Mouse (Mus musculus) cerebellum, adult 2 months (tissue): Measurements from ENCODE around the gene Gm11564.
"Not testable (repeated sequence)": the region's sequence is repeated elsewhere in the genome, so short reads cannot be mapped to it uniquely, and the experiment has no call there.

Source experiments
- CTCF ChIP-seq: fragments of 200-500 bp; IDR thresholded peaks from 2 replicates; pipeline ENCODE4 v1.5.1; 2011; ENCODE audit warnings: low read depth, mild to moderate bottlenecking, control low read depth, low read length, moderate library complexity, borderline replicate concordance; ENCODE audit not compliant: insufficient read depth
- POLR2A ChIP-seq: fragments of 200-500 bp; IDR thresholded peaks from 2 replicates; pipeline ENCODE4 v1.6.1; 2011; ENCODE audit warnings: low read length, control low read depth, borderline replicate concordance; ENCODE audit not compliant: insufficient read depth

DNA sequence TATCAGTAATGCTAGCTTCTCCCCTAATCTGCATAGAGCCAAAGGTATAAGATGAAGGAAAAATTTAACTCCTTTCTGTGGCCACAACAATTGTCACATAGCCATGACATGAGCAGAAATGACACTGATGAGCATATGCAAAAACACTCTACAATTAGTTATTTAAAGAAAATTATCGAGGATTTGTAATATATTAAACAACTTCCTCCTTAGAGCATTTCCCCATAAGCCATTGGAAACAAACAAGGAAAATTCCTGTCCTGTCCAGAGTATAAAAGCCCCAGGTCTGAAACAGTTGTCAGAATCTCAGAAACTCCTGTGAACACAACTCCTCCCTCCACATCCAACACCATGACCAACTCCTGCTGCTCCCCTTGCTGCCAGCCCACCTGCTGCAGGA lies 48.7 kb upstream of the Gm11564 start, which contains the start of gene Gm11559:
- TF ChIP-seq POLR2A, CTCF: not testable (repeated sequence)
